In genomic region chr10:94045301-94045700, GRCm38 (mm10) we compare ENCODE assay signal across 19 mouse cellular contexts. TPM values are rescaled to one million over a fixed set of nuclear protein-coding genes. Genes with fewer than 3 reads are reported as not detected.
DNase-seq lines count a peak whose midpoint lies in the region; TF ChIP-seq lines count a peak whose summit lies in the region.
"Had no signal": no experiment of that assay in that cellular context is flagged by ENCODE, and none has a peak within 500 bp of the region (broad histone marks: within the 10 kb centered on the region; RNA-seq: fewer than 3 reads in every experiment).

No protein-coding gene starts in this region.

- H3K27ac ChIP-seq in cerebellum, adult 2 months (ENCODE audit: insufficient read depth, low read length): no peak overlapping the region

- H3K4me3 ChIP-seq in cerebellum, adult 2 months (replicated peaks; ENCODE audit: insufficient read depth, low read depth, low read length): no peak overlapping the region

- no peak for TF ChIP-seq POLR2A in cerebellum, adult 2 months (IDR thresholded peaks at IDR 0.05; ENCODE audit: borderline replicate concordance, insufficient read depth, low read length)

- H3K27me3 ChIP-seq in cerebellum, adult 2 months (ENCODE audit: control insufficient read depth, insufficient read depth, low read length): no peaks in the 10 kb centered on the region
- H3K27me3 ChIP-seq: CH12.LX, Patski had no signal

- TF ChIP-seq CTCF in cerebellum, adult 2 months (IDR thresholded peaks at IDR 0.05; ENCODE audit: borderline replicate concordance, insufficient read depth, low read depth, low read length): peak; percentile 1; the same call in 1 of the 2 replicates

- peaks cover 3% of the 10 kb centered on the region for H3K4me1 ChIP-seq in cerebellum, adult 2 months (ENCODE audit: control insufficient read depth, insufficient read depth, low read length)

- no peak for DNase-seq in cerebellum, adult 2 months
- no peak for DNase-seq in cerebellum, adult 9-10 months
- DNase-seq in heart, adult 11 months: peak; percentile 70
- DNase-seq in heart, postnatal 4 days: no peak
- peak; percentile 64 for DNase-seq in adipocyte (ENCODE audit: low spot score)
- no peak for DNase-seq in kidney, postnatal 36 days
- DNase-seq: adrenal gland, adult 2 months; adrenal gland, adult 8-10 months; adrenal gland, postnatal 10 days; adrenal gland, postnatal 14 days; adrenal gland, postnatal 25 days; adrenal gland, postnatal 36 days; B cell, adult 2 months; cerebellum, adult 11 months; cerebellum, adult 11-12 months; cerebellum, adult 18-20 months; cerebellum, adult 8-10 months had no signal

- 91% methylated on average over 13 of the region's 13 CpGs for WGBS in cerebellum, adult 2 months

RNA-seq across cellular contexts. Expression of gene Fgd6, which starts 9.5 kb away (rescaled TPM):
- 5.4 and 6.0 TPM in 2 replicates for polyA plus RNA-seq in cerebellum, adult 2 months (2012; rRNA removed)
- 1 to 10 TPM; 5.5 to 6.1 TPM for total RNA-seq in heart, postnatal 4 days (2021)

RNA-seq across cellular contexts. Expression of gene Vezt, which starts 9.7 kb away (rescaled TPM):
- 25.7 and 26.8 TPM in 2 replicates for polyA plus RNA-seq in cerebellum, adult 2 months (2012; rRNA removed)
- 10 to 100 TPM; 45.3 to 46.4 TPM for total RNA-seq in heart, postnatal 4 days (2021)

Comparison
In these comparisons a context has a peak if more than half of its experiments do, and no peak if none do; other contexts are left out.
1. DNase-seq: peak in heart, adult 11 months (single experiment) and adipocyte (single experiment); none in cerebellum, adult 2 months (0 of 2), cerebellum, adult 9-10 months (single experiment), heart, postnatal 4 days (single experiment) and kidney, postnatal 36 days (0 of 2).